Mouse (Mus musculus) testis, postnatal 14 days (tissue): ENCODE measurements at regions not wholly inside any gene's neighbourhood (a gene's known extent, or its start where the extent isn't known, plus 50 kb on each side); places are given as distances from the start of the nearest gene placed in this dataset.

Experiments
- DNase-seq: peaks from one replicate; pipeline ENCODE4 v3.0.0; 2021; ENCODE audit warnings: low spot score

DNA sequence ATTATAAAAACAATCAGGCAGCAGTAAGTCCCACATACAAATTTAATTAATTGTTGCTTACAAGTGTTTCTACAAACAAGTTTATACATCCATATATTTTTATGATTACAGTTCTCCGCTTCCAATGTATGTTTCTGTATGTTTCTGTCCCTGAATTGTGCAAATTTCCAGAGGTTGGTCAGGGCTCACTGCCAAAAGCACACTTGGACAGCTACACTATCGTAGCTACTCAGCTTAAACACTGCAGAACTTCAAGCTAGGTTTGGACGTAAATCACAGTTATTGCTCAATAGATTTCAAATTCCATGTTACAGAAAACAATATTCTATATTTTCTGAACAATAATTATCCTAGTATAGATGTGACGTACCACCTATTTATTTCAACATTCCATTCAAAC is 646.8 kb upstream of the Cited2 start:
- no peak for DNase-seq

DNA sequence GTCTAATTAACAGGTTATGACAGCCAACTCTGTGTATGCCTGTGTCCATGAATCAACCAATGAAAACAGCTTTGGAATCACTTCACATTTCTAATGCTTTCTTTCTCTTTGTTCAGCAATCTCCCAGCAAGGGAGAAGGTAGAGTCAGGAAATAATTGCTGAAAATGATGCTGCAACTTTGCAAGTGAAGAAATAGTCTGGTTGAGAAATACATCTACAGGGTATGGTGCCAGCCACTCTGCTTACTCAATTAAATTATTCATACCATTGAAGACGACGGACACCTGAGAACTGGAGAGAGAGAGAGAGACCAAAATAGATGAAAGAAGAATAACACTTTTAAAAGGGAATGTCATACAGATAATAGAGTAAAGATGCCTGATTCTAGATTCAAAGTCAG is 645.4 kb upstream of the Cited2 start:
- DNase-seq, result no peak

DNA sequence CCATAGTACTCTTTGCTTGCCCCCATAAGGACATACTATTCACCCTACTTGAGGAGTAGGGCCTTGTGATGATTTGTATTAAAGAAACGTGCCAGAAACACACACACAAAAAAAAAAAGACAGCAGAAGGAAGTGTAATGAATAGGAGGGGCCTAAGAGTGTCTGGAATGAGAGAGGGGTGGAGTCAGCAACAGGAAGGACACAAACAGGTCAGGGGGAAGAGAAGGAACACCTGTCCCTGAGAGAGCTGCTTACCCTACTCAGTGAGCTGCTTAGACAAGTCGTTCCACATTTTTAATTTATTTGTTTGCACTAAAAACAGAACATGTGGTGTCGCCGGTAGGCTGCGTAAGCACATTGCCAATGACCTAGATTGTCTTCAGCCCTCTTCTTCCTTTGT is 642.2 kb upstream of the Cited2 start:
- DNase-seq, result no peak

DNA sequence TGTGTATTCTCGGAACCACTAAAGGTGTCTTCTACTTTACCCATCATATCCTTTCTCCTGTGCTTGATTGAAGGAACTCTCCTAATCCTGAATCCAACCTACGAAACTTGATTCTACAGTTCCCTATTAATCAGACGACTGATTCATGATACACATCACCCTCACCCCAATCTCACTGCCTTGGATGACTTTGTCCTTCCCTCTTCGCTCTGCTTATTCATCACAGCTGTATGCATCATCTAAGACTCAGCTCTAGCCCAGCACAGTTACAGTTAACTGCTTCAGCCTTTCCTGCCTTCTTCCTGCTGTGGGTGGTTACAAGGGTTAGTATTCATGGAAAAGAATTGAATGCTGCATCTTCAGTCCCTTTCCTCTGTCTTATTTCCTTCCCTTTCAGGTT is 640.1 kb upstream of the Cited2 start:
- DNase-seq, result no peak

DNA sequence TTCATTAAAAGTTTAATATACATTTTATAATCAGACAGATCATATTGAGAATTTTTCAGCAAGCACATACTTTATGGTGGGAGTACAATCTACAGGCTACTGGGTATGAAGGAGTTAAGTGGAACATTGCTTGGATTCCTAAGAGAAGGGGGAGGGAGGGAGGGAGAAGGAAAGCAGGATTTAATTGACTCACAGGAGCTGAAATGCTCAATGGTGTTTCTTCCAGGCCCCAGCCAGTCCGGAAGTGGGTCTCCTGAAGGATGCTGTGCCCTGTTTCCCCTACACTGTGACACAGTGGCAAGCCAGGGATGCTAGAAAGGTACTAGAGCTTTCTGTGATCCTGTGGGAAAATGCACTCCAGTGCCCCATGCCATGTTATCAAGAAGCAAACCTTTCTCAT is 621.0 kb upstream of the Cited2 start:
- DNase-seq, result no peak

DNA sequence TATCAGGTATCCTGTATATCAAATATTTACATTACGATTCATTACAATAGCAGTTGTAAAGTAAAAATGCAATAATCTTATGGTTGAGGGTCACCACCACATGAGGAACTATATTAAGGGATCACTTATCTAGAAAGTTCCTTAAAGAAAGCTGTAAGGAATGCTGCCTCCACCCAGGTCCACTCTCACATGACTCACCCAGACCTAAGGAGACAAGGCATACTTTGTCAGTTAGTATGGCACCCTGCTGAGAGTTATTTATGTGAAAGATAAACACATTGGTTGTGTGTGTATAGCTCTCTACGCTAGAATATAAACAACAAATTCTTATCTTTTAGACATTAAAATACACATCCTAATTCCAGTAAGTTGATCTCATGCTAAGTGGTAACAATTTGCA is 619.6 kb upstream of the Cited2 start:
- DNase-seq, result no peak

DNA sequence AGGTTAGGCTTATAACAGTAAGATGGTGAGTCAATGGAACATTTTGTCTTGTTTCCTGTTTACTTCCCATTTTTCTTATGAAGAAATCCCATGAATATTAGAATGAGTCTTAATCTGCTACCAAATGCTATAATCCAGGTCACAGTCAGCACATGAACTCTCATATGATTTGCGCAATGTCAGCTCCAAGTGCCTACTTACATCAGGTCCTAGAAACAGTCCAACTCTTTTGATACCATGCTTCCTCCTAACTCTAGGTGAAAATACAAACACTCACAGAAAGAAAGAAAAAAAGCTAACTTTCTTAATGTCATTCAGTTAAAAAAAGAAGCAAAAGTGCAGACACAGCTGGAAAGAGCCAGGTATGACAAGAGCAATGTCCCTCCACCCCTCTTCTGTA is 616.2 kb upstream of the Cited2 start:
- DNase-seq, result no peak

DNA sequence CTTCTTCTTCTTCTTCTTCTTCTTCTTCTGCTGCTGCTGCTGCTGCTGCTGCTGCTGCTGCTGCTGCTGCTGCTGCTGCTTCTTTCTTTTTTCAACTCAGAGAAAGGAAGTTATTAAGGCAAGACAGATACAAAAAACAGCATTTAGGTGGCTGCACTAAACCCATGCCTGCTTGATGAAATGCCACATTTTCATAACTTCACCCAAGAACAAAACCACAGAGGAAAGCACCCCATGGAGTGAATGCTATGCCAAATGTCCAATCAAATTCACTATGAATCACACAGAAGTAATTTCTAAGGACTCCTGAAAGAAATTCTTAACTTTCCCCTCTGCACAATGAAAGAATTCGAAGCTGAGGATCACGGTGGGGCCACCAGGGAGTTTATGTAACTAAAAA is 611.9 kb upstream of the Cited2 start:
- no peak for DNase-seq

DNA sequence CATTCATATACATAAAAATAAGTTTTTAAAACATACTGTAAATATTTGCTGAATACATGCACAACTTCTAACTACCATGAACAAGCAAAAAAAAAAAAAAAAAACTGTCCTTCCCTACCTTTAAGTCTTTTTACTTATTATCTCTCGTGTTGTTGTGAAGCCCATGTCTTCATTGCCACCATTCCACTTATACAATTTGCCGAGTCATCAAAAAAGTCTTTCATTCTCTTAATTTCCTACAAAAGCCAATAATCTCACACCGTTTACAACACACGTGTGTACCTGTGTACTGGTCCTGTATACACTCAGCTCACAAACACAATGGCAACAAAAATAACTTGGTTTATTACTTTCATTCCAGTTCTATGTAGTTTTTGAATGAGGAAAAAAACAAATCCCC is 608.2 kb upstream of the Cited2 start:
- no peak for DNase-seq

DNA sequence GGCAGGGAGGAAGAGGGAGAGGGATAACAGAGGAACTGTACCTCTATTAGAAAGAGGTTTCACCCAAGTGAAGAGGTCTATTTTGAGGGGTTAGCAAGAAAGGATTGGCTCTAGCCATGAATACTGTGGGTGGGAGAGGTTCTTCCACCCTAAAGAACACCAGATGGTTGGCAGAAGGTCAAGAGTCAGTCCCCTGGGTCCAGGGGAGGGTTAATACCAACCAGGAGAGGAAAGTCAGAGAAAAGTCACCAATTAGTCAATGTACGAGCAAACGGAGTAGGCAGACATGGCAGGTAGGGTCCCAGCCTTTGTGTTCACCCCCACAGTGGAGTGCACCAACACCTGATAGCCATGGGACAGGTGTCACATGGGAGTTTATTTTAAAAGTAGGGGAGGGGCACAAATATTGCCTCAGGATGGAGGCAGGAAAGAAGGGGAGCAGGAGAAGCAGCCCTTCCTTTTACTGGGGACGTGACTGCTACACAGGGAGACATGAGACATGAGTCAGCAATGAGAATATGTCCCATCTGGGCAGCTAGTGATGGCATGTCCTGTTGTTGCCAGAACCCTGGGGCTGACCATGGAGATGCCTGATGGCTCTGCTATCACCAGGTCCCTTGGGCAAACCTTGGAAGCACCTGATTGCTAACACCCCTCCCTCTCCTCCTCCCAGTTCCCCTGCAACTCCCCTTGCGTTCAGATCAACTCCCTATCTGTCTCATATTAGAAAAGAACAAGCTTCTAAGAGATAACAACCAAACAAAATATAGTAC is 593.4 kb upstream of the Cited2 start:
- no peak for DNase-seq

DNA sequence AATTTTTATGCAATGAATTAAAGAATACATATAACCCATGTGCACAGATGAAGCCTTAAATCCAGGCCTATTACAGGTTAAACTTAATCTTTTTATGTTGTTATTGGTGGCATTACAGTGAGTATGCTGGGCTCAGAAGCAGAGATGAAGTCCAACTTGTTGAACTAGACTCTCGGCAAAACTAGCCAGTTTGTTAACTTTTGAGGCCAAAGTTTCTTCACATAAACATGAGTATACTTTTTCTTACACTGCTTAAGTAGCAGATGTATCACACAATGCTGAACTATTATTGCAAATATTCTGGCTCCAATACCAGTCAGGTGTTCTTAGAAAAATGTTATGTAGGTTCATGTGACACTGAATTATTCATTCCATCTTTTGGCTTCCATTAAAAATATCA is 592.4 kb upstream of the Cited2 start:
- DNase-seq, result no peak

DNA sequence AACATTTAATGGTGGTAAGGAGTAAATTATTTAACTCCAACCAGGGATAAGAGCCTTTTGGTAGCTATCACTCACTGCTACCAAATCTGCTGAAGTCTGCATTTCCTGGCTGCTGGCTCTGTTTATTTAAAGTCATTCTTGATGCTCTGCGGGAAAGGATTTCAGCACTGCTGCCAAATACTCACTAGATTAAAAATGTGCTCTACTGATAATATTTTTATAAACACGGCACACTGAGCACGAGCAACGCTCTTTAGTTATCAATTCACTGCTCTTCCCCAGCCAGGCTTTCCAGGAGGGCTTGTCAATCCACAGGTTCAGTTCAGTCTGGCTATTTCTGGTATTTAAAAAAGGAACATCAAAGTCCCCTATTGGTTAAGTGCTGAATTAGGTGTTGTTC is 591.3 kb upstream of the Cited2 start:
- no peak for DNase-seq

DNA sequence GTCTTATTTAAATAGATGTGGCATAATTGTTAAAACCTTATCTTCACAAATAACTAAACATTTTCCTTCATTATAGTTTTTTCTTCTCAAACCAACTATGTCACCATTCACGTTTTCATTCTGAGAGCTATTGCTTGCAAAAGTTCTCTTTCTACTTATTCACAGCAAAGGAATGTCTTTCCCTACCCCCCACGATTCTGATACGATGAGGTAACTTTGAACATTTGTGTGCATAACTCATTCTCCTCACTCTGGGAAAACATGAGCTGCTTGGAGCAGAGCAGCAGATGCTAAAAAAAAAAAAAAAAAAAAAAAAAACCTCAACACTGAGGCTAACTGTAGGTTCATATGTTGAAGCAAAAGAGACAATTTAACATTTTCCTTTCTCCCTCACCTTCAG is 547.6 kb upstream of the Cited2 start:
- DNase-seq, result no peak

DNA sequence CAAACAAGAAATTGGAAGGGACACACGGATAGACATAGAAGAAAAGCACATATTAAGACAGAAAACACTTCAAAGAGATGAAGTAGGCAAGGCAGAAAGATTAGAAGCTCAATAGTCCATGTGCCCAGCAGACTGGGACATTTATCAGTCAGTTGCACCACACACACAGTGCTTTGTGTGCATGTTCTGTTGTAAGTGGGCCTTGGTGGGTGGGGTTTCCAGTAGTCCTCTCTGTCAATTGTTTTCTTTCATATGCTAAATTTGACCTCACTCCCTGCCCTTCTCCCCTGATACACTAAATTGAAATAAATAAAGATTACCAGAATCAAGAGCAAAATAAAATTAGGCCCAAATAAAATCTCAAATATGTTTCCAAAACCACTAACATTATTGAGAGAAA is 546.0 kb upstream of the Cited2 start:
- no peak for DNase-seq

DNA sequence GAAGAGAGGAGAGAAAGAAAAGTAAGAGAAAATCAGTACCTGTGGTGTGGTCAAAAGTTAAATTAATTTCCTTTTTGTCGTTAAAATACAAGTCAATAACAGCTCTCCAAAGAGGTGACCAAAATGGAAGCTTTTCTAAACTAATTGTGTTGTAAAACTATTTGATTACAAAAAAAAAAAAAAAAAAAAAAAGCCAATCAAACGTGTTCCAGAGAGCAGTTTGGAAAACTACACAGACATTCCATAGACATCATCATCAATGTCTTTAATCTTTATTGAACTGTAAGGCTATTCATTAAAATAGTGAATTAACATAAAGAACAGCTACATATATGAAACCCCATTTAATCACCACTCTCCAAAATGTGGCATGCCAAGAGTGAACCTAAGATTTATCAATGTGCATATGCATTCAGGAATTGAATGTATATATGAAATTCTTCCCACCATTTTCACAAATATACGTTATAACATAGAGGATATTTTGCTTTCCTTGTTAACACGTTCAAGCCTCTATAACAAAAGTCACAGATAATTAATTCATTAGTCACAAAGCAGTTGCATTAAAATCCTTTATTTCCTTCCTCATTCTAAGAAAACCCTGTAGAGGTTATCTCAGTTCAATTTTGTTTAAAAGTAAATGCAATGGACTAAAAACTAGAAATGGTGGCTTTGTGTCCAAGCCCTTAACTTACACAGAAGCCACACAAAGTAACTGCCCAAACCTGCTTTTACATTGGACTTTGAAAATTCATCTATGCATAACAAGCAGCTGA is 545.3 kb upstream of the Cited2 start:
- no peak for DNase-seq

DNA sequence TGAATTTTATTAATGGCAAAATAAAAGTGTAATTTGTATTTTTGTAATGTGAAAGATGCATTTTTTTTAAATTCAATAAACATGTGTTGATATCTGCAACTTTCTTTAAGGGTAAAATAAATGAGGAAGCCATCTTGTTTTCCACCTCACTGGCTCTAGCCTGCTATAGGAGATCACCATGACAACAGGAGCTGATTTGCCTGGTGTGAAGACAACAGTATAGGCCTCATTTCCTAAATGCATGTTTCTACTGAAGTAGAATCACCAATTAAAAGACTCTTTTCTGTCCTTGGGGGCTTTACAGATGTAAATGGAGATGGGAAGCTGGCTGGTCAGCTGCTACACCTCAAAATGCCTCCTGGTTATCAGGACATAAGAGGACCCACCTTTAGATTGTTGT is 544.4 kb upstream of the Cited2 start:
- DNase-seq, result no peak

DNA sequence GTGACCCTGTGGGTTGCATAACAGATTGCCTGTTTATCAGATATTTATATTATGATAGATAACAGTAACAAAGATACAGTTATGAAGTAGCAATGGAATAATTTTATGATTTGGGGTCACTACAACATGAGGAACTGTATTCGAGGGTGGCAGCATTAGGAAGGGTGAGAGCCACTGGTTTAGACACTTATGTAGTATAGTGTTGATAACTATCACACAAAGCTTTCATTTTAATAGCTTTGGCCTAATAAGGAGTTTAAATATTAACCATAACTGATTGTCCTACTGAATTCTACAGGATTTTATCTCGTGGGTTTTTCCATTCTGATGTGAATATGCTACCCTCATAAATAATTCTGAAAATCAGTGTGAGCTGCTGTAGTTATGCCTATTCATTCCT is 538.6 kb upstream of the Cited2 start:
- DNase-seq, result no peak

DNA sequence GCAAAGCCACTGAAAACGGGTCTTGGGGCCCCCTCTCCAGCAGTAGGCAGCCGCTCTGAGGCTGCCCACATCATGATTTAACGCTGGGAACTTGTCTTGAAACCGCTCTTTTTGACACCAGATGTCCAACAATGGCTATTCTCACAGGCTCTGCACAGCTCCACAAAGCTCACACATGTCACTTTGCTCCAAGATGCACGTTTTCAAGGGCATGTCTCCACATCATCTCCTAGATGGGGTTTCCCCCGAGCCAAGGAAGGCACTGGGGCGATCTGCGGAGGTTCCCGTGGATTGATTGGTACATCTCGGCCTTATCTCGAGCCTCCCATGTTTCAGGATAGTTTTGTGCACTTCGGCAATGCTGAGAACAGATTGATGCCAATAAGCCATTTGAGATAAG is 526.8 kb upstream of the Cited2 start:
- DNase-seq, result no peak

DNA sequence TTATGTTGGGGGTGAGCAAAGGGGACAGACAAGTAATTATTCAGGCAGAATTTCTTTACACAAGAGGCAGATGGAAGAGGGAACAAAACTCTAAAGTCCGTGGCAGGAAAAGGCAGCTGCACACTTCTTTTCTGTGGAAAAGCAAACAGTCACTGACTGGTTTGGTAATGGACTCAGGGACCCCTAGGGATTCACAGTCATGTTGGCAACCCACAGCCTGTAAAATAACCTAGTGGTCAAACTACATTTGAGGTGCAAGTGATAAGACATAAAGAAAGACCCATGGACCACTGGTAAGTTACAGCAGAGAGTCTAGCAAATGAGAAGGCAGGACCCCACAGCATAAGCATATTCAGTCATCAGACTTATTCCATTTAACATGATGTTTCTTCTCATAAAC is 526.4 kb upstream of the Cited2 start:
- no peak for DNase-seq

DNA sequence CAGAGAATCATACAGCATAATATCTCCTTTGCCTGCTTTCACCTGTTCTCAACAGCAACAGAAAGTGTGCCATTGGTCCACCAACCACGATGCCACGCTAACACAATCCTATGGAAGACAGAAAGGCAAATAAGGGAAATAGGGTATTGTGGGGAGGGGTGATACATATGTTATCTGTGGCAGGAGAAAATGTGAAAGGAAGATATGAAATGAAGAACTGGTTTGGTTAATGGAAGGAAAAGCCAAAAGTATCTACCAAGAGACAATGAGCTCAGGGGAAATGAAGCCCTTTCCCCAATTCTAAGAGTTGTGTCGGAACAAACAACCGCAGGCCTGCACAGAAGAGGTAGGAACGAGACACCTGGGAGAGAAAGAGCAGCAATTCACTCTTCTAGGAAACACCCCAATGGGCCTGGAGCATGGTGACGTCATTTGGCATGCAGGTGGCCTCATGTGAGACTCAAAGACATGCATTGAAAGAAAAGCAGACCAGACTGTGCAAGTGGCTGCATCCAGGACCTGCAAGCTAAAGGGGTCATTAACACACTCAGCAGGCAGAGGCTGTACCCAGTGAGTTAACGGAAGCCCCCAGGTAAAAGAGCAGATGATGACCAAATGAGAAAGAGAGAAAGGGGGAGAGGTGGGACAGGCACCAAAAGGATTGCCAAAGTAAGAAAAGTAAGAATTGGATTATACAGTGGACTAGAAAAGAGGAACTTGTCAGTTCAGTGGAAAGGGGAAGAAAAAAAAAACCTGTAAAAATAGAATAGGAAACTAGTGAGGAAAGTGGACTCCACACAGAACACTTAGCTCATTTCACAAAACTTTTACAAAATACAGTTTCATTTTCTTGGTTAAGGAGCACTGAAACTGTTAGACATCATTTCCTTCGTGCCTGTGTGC is 522.2 kb upstream of the Cited2 start:
- no peak for DNase-seq

DNA sequence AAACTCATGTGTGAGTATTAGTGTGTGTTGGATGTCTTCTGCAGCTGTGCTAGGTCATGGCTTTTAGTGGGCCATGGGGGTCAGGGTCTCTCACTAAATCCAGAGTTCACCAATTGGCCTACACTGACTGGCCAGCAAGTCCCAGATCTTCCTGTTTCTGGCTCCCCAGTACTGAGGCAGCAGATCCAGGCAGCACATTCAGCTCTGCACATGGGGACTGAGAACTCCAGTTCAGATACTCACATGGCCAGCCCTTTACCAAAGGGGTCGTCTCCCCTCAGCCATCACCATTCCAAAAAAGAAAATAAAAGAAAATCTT is 521.6 kb upstream of the Cited2 start:
- no peak for DNase-seq

DNA sequence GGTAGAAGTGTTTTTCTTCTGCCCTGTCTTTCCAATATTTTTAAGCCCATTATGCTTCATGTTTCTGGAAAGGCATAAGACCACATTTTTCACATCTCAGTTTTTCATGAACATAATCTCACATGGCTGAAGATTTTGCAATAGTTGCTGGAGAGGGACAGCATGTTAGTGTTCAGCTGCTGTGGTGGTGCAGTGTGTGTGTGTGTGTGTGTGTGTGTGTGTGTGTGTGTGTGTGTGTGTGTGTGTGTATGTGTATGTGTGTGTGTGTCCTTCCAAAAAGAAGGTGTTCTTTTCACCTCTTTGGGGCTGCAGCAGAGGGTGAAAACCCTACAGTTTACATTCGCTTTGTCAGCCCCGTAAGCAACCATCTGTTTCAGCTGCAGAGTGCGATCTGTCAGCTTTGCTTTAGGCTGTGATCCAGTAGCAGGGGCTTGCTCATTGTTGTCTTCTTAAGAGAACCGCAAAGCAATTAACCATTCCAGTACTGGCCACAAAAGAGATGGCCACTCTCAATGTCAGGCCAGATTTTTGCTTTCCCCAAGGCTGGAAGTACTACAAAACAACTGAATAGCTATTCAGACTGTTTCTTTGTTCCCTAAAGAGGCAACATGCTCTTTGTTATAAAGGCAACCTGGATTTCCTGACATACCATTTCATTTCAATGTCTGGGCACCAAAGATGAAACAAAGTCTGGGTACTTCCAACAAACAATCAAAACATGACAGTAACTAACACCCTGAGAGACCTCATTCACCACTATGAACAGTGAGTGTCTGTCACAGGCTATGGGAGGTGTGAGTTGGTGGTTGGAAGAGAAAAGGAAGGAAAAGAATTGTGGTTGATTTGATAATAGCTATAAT is 520.2 kb upstream of the Cited2 start:
- DNase-seq, result no peak
